Mouse (Mus musculus) bone marrow, adult 2 months (tissue): ENCODE measurements around the gene Hdhd3.

Experiments
- CTCF ChIP-seq: fragments of 200-500 bp; IDR thresholded peaks from 2 replicates; pipeline ENCODE4 v1.5.1; 2011; ENCODE audit warnings: low read length, control low read depth; ENCODE audit not compliant: control insufficient read depth, insufficient read depth
- POLR2A ChIP-seq: fragments of 200-500 bp; IDR thresholded peaks from 2 replicates; pipeline ENCODE4 v1.6.1; 2011; ENCODE audit warnings: low read depth, mild to moderate bottlenecking, control low read depth, low read length, borderline replicate concordance; ENCODE audit not compliant: control insufficient read depth

DNA sequence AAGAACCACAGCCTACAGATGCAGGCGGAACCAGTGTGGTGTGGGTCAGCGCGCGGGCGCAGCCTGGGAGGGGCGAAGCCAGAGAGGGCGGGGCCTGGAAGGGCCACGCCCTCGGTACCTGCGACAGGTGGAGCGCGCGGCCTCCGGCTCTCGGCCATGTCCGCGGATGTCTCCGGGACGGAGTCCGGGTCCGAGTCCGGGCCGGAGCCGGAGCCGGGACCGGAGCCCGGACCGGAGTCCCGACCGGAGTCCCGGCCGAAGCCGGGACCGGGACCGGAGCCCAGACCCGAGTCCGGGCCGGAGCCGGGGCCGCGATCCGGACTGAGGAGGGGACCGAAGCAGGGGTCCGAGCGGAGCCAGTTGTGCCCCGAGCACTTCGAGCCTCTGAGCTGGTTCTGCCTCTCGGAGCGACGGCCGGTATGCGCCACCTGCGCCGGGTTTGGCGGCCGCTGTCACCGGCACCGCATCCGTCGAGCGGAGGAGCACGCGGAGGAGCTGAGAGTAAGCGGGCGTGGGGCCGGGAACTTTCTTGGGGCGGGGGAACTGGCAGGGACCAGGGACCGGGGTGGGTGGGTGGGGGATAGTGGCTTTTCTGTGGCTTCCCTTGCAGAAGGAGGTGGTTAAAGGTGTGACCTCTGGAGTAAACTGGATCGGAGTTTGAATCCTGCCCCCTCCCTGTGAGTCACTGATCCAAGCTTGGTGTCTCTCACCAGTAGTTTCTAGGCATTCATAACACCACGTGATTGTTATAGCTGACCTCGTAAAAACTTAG, 23.1 kb downstream of the Hdhd3 start, which contains the start of gene Bspry:
- TF ChIP-seq POLR2A (no peak), CTCF (no peak)
